Mouse (Mus musculus): ENCODE data around the gene Ifitm1.

The Ifitm1 gene

DNA sequence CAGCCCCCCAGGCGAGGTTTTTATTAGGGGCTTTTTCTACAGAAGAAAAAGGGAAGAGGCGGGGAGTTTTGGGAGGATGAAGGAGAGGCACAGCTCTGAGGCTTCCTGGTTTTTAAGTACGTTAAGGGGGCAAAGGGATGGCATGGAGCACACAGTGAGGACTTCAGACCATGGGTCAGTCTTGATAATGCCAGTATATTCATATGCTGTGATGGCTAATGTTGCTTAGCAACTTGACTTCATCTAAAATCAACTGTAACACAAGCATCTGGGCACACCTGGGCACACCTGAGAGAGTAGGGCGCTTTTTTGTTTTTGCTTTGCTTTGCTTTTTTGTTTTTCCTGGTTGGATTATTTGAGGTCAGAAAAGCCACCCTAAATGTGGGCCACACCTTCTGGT, at the start of gene Ifitm1:
TSS of gene Ifitm1 (plus strand) at position 301 of the 400 bp plus-strand sequence.
- no peak for DNase-seq (ENCODE audit: low spot score in 2 of 2)

DNA sequence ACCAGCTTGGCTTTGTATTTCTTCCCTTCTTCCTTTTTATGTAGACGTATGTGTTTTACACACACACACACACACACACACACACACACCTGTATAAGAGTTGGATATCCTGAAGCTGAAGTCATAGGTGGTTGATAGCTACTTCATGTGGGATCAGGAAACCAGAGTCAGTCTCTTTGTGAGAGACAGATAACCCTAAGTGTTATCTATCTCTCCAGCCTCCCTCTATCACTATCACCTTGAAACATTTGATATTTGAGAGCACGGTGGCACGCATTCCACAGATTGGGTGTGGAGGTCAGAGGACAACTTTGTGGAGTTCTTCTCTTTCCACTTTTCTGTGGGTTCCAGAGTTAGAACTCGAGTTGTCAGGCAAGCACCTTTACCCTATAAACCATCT, 47.1 kb upstream of the Ifitm1 start:
- no peak for DNase-seq (ENCODE audit: low spot score in 2 of 2)

DNA sequence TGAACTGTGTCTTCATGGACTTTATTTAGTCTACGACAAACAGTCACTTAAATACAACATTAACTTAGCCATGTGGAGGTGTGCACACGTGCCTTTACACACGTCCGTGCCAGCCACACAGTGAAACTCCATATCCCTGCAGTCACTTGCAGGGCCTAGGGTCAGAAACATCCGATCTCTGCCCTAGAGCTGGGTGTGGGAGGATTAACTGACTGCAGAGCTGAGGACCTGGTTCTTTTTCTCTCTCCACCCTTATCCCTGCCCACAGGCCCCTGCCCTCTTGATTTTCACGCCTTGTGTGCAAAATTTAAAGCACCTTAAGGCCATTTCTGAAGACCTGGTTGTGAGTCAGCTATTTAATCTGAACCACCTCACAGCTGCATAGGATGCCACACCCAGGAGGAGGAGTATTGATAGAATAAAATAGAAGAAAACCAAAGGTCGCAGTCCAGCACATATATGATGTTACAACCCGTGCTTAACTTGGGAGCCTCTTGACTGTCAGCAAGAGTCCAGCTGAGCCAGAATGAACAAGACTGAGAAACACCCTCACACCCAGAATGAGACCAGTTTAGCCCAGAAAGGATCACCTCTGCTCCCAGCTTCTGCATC, 46.5 kb upstream of the Ifitm1 start, which contains the start of gene Nlrp6:
TSS of gene Nlrp6 (plus strand) at position 485 of the 612 bp plus-strand sequence.
- no peak for DNase-seq (ENCODE audit: low spot score in 2 of 2)

DNA sequence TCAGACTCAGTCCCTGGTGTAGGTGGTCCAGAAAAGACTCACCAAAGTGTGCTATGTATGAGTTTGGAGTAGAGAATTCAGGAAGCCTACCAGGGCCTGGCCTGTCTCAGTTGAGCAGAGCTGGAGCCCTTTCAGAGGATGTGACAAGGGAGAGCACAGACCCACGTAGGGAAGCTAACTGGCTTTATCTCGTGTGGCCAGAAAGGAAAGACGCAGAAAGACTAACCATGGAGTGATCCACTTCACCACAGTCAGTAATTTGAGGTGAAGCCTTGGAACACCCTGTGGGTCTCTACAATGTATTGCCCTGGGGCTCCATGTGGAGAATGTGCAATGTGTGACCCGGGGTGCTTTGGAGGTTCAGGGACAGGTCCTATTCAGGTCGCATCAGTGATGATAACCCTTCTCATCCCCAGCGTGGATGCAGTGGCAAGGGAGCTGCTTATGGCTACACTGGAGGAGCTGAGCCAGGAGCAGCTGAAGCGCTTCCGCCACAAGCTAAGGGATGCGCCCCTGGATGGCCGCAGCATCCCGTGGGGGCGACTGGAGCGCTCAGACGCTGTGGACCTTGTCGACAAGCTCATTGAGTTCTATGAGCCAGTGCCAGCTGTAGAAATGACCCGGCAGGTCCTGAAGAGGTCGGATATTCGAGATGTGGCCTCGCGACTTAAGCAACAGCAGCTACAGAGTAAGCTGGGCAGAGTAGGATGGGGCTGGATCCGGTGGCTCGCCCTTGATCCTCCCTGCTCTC, 45.6 kb upstream of the Ifitm1 start:
- no peak for DNase-seq (ENCODE audit: low spot score in 2 of 2)

DNA sequence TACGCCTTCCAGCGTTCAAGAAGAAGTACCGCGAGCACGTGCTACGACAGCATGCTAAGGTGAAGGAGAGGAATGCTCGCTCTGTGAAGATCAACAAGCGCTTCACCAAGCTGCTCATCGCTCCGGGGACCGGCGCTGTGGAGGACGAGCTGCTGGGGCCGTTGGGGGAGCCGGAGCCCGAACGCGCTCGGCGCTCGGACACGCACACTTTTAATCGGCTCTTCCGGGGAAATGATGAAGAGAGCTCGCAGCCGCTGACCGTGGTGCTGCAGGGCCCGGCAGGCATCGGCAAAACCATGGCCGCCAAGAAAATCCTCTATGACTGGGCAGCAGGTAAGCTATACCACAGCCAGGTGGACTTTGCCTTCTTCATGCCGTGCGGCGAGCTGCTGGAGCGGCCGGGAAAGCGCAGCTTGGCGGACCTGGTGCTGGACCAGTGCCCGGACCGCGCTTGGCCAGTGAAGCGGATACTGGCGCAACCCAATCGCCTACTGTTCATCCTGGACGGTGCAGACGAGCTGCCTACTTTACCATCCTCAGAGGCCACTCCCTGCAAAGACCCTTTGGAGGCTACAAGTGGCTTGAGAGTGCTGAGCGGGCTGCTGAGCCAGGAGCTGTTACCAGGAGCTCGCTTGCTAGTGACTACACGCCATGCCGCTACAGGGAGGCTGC, 44.5 kb upstream of the Ifitm1 start:
- DNase-seq (ENCODE audit: low spot score in 2 of 2): peak; percentile 19 to 36

DNA sequence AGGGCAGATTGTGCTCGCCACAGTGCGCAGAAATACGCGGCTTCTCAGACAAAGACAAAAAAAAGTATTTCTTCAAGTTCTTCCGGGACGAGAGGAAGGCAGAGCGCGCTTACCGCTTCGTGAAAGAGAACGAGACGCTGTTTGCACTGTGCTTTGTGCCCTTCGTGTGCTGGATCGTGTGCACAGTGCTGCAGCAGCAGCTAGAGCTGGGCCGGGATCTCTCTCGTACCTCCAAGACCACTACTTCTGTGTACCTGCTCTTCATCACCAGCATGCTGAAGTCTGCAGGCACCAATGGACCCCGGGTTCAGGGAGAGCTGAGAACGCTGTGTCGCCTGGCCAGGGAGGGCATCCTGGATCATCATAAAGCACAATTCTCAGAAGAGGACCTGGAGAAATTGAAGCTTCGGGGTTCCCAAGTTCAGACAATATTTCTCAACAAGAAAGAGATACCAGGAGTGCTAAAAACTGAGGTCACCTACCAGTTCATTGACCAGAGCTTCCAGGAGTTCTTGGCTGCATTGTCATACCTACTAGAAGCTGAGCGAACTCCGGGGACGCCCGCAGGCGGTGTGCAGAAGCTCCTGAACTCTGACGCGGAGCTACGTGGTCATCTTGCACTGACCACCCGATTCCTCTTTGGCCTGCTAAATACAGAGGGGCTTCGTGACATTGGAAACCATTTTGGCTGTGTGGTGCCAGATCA, 43.8 kb upstream of the Ifitm1 start:
- DNase-seq (ENCODE audit: low spot score in 2 of 2): no peak

DNA sequence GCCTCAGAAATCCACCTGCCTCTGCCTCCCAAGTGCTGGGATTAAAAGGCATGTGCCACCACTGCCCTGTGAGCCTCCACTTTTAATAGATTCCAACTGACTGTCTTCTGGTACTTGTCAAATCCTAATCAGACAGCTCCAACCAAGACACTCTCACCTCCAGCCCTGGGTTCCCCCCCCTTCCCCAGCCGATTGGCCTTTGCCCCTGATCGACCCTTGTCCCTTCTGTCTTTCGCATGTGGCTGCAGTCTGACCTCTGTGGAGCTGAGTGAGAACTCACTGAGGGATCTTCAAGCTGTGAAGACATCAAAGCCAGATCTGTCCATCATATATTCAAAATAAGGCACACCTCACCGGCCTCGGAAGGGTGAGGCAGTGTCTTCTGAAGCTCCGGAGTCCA, 39.8 kb upstream of the Ifitm1 start:
- DNase-seq (ENCODE audit: low spot score in 2 of 2): no peak

DNA sequence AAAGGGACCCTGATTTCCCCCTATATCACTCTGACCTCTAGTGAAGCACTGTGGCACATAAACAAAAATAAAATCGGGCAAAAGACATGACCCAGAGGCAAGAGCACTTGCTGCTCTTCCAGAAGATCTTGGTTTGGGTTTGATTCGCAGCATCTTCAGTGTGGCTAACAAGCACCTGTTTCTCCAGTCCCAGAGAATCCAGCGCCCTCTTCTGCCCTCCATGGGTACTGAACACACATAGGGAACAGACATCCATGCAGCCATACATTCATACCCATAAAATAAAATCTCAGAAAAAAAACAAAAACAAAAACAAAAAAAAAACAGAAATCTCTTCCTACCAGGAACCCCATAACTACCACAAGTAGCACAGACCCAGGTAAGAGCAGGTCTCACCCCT, 28.6 kb upstream of the Ifitm1 start:
- DNase-seq (ENCODE audit: low spot score in 2 of 2): no peak

DNA sequence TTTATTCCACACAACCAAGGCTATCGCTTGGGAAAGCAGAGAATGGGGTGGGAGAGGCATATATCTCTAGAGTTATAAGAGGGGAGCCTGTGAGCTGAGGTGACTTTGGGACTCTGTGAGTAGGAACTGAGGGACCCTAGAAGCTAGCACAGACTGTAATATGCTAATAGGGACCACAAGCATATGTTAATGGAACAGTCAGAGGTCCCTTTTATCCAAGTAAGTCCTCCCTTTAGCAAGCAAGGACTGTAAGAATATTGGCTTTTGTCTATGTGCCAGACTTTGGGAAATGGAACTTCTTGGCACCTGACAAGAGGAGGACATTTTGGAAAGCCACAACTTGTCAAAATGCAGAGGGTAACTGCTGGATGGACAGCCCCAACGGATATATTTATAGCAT, 28.1 kb upstream of the Ifitm1 start:
- DNase-seq (ENCODE audit: low spot score in 2 of 2): no peak

DNA sequence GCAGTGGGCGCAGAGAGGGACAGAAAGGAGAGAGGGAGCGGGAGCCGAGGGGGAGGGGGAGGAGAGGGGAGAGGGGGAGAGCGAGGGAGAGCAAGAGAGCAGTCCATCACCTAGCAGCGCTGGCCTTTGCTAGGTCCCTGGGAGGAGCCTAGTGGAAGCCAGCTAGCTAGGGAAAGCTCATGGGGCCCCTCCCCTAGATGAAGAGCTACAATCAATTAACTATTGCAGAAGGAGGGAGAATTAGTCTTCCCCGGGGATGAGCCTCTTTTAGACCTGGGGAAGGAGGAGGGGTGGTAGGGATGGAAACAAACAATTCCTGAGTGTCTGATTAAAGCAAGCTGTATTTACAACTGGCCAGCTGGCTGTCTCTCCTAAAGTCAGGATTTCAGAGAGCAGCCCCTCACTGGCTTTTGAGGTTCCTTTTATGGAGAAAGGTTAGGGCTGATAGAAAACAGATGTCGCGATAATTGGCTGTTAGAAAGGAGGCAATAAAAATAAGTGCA, 27.3 kb upstream of the Ifitm1 start:
- no peak for DNase-seq (ENCODE audit: low spot score in 2 of 2)

DNA sequence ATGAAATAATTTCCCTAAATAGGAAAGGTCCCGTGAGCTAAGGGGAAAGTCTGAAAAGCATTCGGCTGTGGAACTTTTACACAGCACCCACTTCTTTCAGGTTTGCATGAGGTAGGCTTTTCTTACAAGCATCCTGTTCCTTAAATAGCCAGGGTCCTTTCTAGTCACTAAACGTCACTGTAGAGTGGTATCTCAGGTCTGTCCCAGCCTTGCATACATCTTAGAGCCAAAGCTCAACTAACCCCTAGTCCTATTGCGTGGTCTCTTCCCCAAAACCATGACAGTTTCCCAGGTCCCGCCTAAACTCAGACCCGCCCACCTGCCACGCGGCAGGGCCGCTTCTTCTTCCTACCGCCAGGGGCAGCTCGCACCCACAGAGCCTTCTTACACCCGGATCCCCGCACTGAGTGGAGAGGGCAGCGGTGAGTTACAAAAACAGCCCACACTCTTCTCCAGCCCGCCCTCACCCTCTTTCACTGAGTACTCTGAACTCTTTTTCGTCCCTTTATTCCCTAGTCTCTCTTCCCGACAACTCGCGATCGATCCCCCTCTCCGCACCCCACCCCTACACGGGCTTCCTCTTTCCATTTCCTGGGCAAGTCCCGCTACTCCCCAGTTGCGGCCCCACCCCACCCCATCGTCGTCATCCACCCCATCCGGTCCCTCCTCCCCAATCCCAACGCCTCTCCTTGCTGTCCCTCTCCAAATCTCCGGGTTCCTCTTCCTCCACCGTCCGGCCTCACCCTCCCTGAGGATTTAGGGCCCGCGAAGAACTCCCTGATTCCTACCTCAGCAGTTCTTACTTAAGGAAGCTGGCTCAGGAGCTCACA, 25.6 kb upstream of the Ifitm1 start, which contains the start of gene Pgghg:
TSS of gene Pgghg (plus strand) at position 170 of the 830 bp plus-strand sequence.
- peak; percentile 52 to 55 for DNase-seq (ENCODE audit: low spot score in 2 of 2)

DNA sequence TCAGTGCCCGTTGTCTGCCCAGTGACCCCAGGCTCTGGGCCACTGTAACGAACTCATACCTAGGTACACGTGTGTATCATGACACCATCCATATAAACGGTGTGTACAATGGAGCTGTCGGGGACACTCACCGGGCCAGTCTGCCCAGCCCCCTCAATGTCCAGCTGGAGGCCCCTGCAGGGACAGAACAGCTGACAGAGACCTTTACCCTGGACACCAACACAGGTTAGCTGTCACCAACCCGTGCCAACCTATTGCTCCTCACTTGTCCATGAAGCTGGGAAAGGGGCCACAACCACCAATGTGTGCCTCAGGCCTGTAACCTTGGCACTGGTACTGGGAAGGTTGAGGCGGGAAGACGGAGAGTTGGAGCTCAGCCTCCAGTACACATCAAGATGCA, 24.7 kb upstream of the Ifitm1 start:
- DNase-seq (ENCODE audit: low spot score in 2 of 2): no peak

DNA sequence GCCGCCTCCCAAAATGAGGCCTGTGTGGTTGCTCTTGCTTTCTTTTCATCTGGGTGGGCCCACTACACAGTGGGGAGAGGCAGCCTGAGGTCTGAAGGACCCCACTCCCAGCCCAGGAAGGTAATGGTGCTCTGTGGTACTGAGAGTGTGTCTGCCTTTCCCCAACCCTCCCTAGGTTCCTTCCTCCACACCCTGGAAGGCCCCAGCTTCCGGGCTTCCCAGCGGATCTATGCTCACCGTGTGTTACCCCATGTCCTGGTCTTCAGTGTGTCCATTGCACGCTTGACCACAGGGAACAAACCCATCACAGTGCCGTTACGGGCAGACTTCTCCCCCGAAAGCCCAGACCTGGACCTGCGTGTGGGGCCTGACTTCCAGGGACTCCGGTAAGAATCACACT, 24.2 kb upstream of the Ifitm1 start:
- DNase-seq (ENCODE audit: low spot score in 2 of 2): no peak

DNA sequence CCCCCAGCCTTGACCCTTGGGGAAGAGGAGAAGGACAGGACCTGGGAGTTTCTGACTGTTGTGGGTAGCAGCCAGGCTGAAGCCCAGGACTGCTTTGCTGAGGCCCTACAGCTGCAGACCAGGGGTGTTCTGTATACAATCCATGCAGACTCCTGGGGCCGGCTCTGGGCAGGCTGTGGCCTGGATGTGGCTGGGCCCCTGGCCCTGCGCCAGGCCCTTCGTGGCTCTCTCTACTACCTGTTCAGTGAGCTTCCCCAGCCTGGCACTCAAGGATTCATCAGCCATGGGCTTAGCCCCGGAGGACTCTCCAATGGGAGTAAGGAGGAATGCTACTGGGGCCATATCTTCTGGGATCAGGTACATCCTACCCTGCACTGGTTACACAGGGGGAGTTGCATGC, 23.7 kb upstream of the Ifitm1 start:
- no peak for DNase-seq (ENCODE audit: low spot score in 2 of 2)

DNA sequence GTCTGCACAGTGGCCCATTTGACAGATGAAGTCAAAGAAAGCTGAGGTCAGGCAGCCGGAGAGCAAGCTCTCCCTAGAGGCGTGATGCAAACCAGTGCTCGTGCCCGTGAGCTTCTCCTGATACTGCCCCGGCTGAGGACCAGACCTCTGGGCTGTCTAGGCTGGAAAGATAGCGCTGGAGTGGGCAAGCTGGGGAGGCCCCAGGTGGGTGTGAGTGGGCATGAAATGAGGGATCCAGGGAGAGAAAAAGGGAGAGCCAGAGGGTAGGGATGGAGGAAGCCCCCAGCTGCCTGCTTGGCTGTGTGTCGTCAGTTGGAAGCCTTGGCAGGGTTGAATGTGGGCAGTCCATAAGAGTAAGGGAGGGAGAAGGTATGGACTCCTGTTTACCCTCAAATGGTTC, 22.8 kb upstream of the Ifitm1 start:
- DNase-seq (ENCODE audit: low spot score in 2 of 2): no peak

DNA sequence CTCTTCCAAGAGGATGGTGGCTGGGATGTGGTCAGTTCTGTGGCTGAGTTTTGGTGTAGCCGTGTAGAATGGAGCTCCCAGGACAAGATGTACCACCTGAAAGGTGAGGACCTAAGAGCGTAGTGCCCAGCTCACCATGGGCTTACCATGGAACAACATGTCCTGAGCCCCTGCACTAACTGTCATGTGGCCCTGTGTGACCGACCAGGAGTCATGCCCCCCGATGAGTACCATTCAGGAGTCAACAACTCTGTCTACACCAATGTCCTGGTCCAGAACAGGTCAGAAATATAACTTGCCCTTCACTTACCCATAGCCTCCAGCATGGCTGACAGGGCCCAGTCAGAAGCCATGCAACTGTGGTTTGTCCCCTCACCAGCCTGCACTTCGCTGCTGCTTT, 21.8 kb upstream of the Ifitm1 start:
- no peak for DNase-seq (ENCODE audit: low spot score in 2 of 2)

DNA sequence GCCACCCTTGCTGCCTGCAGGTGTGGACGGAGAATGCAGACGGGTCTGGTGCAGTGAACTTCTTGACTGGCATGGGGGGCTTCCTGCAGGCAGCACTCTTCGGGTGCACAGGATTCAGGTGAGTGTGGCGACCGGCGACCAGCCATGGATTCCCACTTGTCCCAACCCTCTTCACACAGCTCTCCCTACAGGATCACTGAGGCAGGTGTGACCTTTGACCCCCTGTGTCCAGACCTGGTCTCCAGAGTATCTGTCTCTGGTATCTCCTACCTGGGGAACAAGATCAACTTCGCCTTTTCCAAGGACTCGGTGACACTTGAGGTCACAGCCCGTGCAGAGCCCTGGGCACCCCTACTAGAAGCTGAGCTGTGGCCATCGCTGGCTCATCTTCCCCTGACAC, 20.7 kb upstream of the Ifitm1 start:
- DNase-seq (ENCODE audit: low spot score in 2 of 2): no peak

DNA sequence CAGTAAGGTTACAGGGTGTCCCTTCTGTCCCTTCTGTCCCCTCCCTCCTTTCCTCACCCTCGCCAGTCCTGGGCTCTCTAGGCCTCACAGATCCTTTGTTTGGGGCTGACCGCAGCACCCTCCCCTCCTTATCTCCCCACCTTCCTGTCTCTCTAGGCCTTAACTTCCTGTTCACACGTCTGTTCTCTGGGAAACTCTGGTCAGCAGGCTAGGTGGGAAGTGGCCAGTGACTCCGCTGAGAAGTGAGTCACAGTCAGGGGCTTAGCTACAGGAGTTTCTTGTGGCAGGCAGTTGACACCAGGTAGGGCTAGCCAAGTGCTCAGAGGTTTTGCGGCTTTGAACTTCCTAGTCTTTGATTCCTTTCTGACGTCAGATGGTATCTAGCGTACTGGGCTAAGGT, 20.0 kb upstream of the Ifitm1 start:
- no peak for DNase-seq (ENCODE audit: low spot score in 2 of 2)

DNA sequence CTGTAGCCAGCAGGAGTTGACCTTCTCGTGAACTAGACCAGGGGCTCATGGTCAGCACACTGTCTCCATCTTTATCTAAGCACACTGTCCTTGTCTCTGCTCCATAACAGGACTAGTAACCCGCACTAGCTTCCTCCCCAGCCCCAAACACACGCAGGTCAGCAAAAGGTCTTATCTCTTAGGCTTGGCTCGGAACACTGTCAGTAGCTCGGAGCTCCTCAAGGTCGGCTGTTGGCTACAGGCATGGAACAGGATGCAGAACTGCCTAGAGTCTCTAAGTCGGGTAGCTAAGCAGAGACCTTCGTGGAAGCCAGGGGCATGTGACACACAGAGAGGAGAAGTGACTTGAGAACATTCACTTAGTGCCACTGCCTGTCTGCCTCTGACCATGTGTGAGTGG, 18.9 kb upstream of the Ifitm1 start:
- DNase-seq (ENCODE audit: low spot score in 2 of 2): no peak

DNA sequence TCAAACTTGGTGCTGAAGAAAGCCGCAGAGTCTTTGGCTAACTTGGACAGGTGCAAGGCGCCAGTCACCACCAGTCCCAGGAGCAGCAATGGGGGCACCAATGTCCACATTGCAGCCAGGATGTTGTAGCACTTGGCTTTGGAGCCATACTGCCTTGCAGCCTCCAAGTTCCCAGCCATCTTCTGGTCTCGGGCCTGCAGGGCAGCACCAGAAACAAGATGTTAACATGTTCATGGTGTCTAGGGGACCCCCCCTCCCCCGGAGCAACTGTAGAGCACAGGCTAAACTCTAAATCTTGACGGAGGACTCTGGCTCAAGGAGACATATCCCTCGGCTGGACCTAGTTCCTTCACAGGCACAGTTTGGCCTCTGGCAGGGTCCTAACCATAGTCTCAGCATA, 17.8 kb upstream of the Ifitm1 start:
- DNase-seq (ENCODE audit: low spot score in 2 of 2): no peak

DNA sequence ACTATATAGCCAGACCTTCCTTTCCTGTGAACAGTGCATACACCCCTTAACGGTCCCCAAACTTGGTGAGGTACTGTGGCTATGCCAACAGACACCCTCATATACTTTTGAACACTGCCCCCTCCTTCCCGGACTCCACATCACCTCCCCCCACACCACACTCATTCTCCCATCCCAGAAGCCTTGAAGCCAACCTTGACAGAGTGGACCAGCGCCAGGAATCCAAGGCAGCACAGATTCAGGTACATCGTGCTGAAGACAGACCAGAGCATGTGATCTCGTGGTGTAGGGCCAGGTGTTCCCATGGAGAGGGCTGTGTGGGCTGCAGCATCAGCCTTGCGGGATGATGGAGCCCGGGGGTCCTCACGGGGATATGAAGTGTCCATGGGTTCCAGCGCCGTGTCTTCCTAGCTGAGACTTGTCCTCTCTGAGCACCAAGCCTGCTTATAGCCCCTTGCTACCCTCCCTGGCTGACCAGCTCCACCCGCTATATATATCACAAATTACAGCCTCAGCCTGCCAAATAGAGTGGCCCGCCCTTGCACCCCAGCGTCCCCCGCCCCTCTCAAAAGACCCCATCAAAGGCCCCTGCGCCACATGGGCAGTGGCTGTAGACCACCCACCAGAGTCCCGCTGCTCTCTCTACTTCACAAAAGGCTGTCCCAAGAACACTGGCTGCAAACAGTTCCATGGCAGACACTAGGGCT, 17.0 kb upstream of the Ifitm1 start, which contains the start of gene Ifitm5:
TSS of gene Ifitm5 (minus strand) at position 468 of the 707 bp plus-strand sequence.
- no peak for DNase-seq (ENCODE audit: low spot score in 2 of 2)
